Mouse (Mus musculus) gonadal fat pad, adult 2 months (tissue): ENCODE results near the gene Grk3. TPM values are rescaled to one million over a fixed set of nuclear protein-coding genes. Genes with fewer than 3 reads are reported as not detected.

Experiments
- DNase-seq: peaks from one replicate; pipeline ENCODE4 v3.0.0-alpha.2; 2012; ENCODE audit warnings: low read depth
- polyA plus RNA-seq: library from polyadenylated mRNA; depleted of rRNA; stranded (reverse); fragments of >200 nt; gene quantifications from 2 replicates; pipeline ENCODE4 v1.2.3, GENCODE M21; 2012; rRNA removed

The Grk3 gene
- polyA plus RNA-seq, 1 experiment = 8.5 TPM

GRCm38 (mm10) chr5:112872999-112873398, 142.6 kb downstream of the Grk3 start:
- DNase-seq = no peak

- no peak for DNase-seq
These were observed 144.9 kb downstream of the Grk3 start for GRCm38 (mm10) chr5:112870729-112871128.

GRCm38 (mm10) chr5:112868620-112869019, 147.0 kb downstream of the Grk3 start:
- no peak for DNase-seq

GRCm38 (mm10) chr5:112864719-112865367, 150.7 kb downstream of the Grk3 start:
- no peak for DNase-seq

Other genes with a start within 250 kb of the Grk3 start
- 2.0 and 2.5 TPM in 2 replicates for gene Myo18b, start 119.4 kb downstream of the Grk3 start, polyA plus RNA-seq
- not detected in 2 replicates for gene Crybb2, start 54.3 kb upstream of the Grk3 start, polyA plus RNA-seq
- 2.1 and 3.5 TPM in 2 replicates for gene Crybb3, start 65.8 kb upstream of the Grk3 start, polyA plus RNA-seq
- gene 2900026A02Rik, start 205.4 kb upstream of the Grk3 start, polyA plus RNA-seq = 16.7 and 22.4 TPM in 2 replicates
- not detected in 2 replicates for gene Tmem211, start 211.1 kb upstream of the Grk3 start, polyA plus RNA-seq